Mouse (Mus musculus) hindbrain, embryonic 16.5 days (tissue): ENCODE data around the gene Usp35. TPM values are rescaled to one million over a fixed set of nuclear protein-coding genes. Genes with fewer than 3 reads are reported as not detected.

Experiments
- ATAC-seq: fragments of 200-750 bp; cut with Nextera tagmentation; 2 replicates; pipeline ENCODE4 v1.8.0; 2017; ENCODE audit warnings: moderate TSS enrichment, moderate library complexity
- H3K27ac ChIP-seq: fragments of 300-500 bp; sonication (generic); 2 replicates; pipeline ENCODE4 v1.5.1; 2014; ENCODE audit warnings: low read depth, mild to moderate bottlenecking, control low read depth, low read length, moderate library complexity
- H3K27me3 ChIP-seq: fragments of 300-500 bp; sonication (generic); replicated peaks from 2 replicates; pipeline ENCODE4 v1.6.1; 2014; ENCODE audit warnings: low read length; ENCODE audit not compliant: control insufficient read depth, insufficient read depth
- H3K36me3 ChIP-seq: fragments of 300-500 bp; sonication (generic); 2 replicates; pipeline ENCODE4 v1.6.1; 2014; ENCODE audit warnings: mild to moderate bottlenecking, low read length, moderate library complexity, mixed read lengths; ENCODE audit not compliant: control insufficient read depth, insufficient read depth
- H3K4me1 ChIP-seq: fragments of 300-500 bp; sonication (generic); 2 replicates; pipeline ENCODE4 v1.6.1; 2014; ENCODE audit warnings: low read depth, low read length; ENCODE audit not compliant: control insufficient read depth, insufficient read depth
- H3K4me2 ChIP-seq: fragments of 300-500 bp; sonication (generic); 2 replicates; pipeline ENCODE4 v1.6.1; 2014; ENCODE audit warnings: mild to moderate bottlenecking, low read length, control low read depth, moderate library complexity
- H3K4me3 ChIP-seq: fragments of 300-500 bp; sonication (generic); 2 replicates; pipeline ENCODE4 v1.5.1; 2014; ENCODE audit warnings: mild to moderate bottlenecking, low read length, control low read depth, moderate library complexity
- H3K9ac ChIP-seq: fragments of 300-500 bp; sonication (generic); 2 replicates; pipeline ENCODE4 v1.6.1; 2014; ENCODE audit warnings: low read depth, mild to moderate bottlenecking, control low read depth, low read length, moderate library complexity
- H3K9me3 ChIP-seq: fragments of 300-500 bp; sonication (generic); 2 replicates; pipeline ENCODE4 v1.6.1; 2014; ENCODE audit warnings: mild to moderate bottlenecking, low read length, moderate library complexity; ENCODE audit not compliant: control insufficient read depth
- WGBS: fragments of 180-500 bp; shearing (Covaris S2); extraction: QIAGEN DNeasy Blood & Tissue Kit; methylation state at CpG from one replicate; pipeline ENCODE4 v1.1.7; 2014; 5-methylcytosine and 5-hydroxymethylcytosine counted together
- polyA plus RNA-seq: library from polyadenylated mRNA; unstranded; fragments of >200 nt; fragmentation: Nextera tagmentation; extraction: Ambion mirVana; gene quantifications from 2 replicates; pipeline ENCODE4 v1.2.1, GENCODE M21; 2015

The Usp35 gene
- polyA plus RNA-seq, 1 experiment from 2014 or later, result 3.0 TPM

DNA sequence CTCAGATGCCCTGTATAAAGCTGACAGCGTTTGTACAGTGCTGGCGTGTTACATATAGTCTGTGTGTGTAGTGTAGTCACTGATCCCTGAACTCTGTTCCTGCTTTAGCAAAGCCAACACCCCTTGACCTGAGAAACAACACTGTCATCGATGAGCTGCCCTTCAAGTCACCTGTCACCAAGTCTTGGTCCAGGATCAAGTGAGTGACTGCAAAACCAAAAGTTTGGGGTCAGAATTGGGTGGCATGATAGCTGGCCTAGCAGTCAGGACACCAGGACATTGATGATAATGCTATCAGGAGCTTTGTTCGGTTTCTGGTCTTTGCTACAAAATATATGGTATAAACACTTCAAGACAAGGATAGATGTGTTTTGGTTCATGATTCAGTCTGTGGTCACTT, 29.6 kb downstream of the Usp35 start:
- WGBS, result 90% methylated on average over 4 of the region's 4 CpGs
- no peaks in the 10 kb centered on the region for H3K4me1 ChIP-seq
- no peaks in the 10 kb centered on the region for H3K9me3 ChIP-seq
- no peak for ATAC-seq
- no peak overlapping the region for H3K4me2 ChIP-seq
- no peak overlapping the region for H3K4me3 ChIP-seq
- H3K27me3 ChIP-seq, result no peaks in the 10 kb centered on the region
- peaks cover 15% of the 10 kb centered on the region for H3K36me3 ChIP-seq
- H3K27ac ChIP-seq, result no peak overlapping the region
- no peak overlapping the region for H3K9ac ChIP-seq

- WGBS, result 85% methylated on average over 8 of the region's 8 CpGs
- H3K27ac ChIP-seq, result no peak overlapping the region
Observed at GRCm38 (mm10) chr7:97301321-97301720, 30.5 kb downstream of the Usp35 start.

DNA sequence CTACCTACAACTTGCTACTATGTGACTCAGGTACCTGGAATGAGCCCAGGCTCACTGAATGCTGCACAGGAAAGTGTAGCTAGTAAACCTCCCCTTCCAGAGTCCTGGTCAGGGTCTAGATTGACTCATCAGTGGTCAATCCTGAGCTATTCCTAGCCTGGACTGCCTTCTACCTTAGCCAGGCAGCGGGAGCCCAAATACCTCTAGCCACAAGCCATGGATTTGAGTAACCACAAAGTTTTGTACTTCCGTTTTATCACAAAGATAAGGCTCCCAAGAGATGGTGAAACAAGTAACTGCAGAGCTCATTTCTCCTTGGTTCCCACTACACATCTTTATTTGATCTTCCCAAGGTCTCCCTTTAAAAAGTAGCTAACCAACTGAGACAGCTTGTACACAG, 30.9 kb downstream of the Usp35 start:
- Histone ChIP-seq H3K36me3 (peaks cover 15% of the 10 kb centered on the region), H3K27me3 (no peaks in the 10 kb centered on the region), H3K9me3 (no peaks in the 10 kb centered on the region), H3K4me3 (no peak overlapping the region), H3K4me2 (no peak overlapping the region), H3K4me1 (no peaks in the 10 kb centered on the region), H3K27ac (no peak overlapping the region), H3K9ac (no peak overlapping the region)
- WGBS, result 93% methylated on average over 2 of the region's 2 CpGs
- ATAC-seq, result no peak

More at GRCm38 (mm10) chr7:97301321-97301720, 30.5 kb downstream of the Usp35 start:
- no peak for ATAC-seq
- H3K9me3 ChIP-seq, result no peaks in the 10 kb centered on the region
- H3K36me3 ChIP-seq, result peaks cover 15% of the 10 kb centered on the region
- no peak overlapping the region for H3K4me3 ChIP-seq
- no peak overlapping the region for H3K4me2 ChIP-seq
- no peaks in the 10 kb centered on the region for H3K27me3 ChIP-seq
- no peaks in the 10 kb centered on the region for H3K4me1 ChIP-seq
- no peak overlapping the region for H3K9ac ChIP-seq

DNA sequence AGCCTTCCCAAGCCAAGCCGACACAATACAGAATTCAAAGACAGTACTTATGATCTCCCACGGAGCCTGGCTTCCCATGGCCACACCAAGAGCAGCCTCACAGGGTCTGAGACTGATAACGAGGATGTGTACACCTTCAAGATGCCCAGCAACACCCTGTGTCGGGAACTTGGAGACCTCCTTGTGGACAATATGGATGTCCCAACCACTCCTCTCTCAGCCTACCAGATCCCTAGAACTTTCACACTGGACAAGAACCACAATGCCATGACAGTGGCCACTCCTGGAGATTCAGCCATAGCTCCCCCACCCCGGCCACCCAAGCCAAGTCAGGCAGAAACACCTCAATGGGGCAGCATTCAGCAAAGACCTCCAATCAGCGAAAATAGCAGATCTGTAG, 32.9 kb downstream of the Usp35 start:
- 84% methylated on average over 6 of the region's 6 CpGs for WGBS
- H3K27ac ChIP-seq, result no peak overlapping the region
- no peak overlapping the region for H3K9ac ChIP-seq
- no peak overlapping the region for H3K4me2 ChIP-seq
- H3K4me3 ChIP-seq, result no peak overlapping the region
- H3K36me3 ChIP-seq, result peaks cover 9% of the 10 kb centered on the region
- no peaks in the 10 kb centered on the region for H3K9me3 ChIP-seq
- ATAC-seq, result no peak
- H3K27me3 ChIP-seq, result no peaks in the 10 kb centered on the region
- no peaks in the 10 kb centered on the region for H3K4me1 ChIP-seq

DNA sequence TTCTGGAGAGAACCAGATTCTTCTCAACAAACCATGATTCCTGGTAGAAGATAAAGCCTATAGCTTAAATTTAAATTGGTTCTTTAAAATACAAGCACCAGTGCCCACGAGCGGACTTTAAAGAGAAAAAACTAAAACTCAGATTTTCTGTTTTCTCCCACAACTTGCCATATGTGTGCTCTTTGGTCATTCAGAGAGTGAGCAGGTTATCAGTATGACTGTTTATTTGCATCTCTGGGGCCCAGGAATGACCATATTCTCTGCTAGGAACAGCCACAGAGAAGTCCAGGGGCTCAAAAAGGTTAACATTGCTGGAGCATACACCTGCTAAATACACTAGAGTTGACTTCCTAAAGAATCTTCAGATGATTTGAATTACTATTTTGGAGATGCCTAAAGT, 33.5 kb downstream of the Usp35 start:
- 95% methylated on average over 2 of the region's 2 CpGs for WGBS
- no peaks in the 10 kb centered on the region for H3K4me1 ChIP-seq
- ATAC-seq, result no peak

DNA sequence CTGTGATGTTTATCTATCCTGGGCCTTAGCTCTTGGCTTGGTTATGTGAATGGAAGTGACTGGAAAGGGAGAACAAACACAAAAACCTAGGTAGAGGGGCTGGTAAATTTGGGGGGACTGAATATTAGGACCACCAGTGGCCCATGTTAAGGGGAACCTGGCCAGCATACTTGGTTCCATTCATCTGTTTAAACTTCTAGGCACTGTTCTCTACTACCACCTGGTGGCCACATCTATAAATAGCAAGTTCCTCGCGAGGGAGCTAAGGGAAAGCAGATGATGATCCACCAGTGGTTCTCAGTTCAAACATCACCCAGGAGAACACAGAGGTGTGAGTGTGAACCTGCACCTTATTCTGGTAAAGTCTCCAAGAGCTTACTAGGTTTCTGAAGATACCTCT, 34.4 kb downstream of the Usp35 start:
- peak; percentile 65 for ATAC-seq
- Histone ChIP-seq H3K9ac (no peak overlapping the region), H3K9me3 (no peaks in the 10 kb centered on the region), H3K4me2 (no peak overlapping the region), H3K4me1 (no peaks in the 10 kb centered on the region), H3K27ac (no peak overlapping the region), H3K4me3 (no peak overlapping the region), H3K27me3 (no peaks in the 10 kb centered on the region), H3K36me3 (peaks cover 4% of the 10 kb centered on the region)
- 6% methylated on average over 2 of the region's 2 CpGs for WGBS

More for the DNA sequence above, 33.5 kb downstream of the Usp35 start:
- no peaks in the 10 kb centered on the region for H3K9me3 ChIP-seq
- H3K4me3 ChIP-seq, result no peak overlapping the region
- no peak overlapping the region for H3K4me2 ChIP-seq
- no peaks in the 10 kb centered on the region for H3K27me3 ChIP-seq
- no peak overlapping the region for H3K27ac ChIP-seq
- no peak overlapping the region; the same call in 1 of the 2 replicates for H3K9ac ChIP-seq
- H3K36me3 ChIP-seq, result peaks cover 4% of the 10 kb centered on the region

DNA sequence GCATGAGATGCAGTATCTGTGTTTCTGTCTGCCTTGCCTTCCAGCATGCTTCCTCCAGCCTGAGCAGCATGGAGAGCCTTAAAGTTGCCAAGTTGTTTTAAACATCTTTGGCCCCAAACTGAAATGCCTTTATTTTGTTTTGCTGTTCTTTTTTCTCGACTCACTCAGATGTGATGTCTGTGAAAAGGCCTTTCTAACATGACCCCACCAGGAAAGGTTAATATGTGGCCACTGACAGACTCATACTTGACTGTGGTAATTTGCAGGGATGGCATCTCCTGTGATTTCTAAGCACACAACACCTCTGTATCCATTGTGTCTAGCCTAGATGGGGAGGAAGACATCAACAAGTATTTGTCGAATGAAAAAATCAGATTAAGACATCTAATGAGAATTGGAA, 34.8 kb downstream of the Usp35 start:
- Histone ChIP-seq H3K27me3 (no peaks in the 10 kb centered on the region), H3K27ac (no peak overlapping the region), H3K4me1 (no peaks in the 10 kb centered on the region), H3K9ac (no peak overlapping the region), H3K4me2 (no peak overlapping the region), H3K4me3 (no peak overlapping the region), H3K36me3 (peaks cover 4% of the 10 kb centered on the region), H3K9me3 (no peaks in the 10 kb centered on the region)
- 53% methylated on average over 2 of the region's 2 CpGs for WGBS
- ATAC-seq, result no peak

DNA sequence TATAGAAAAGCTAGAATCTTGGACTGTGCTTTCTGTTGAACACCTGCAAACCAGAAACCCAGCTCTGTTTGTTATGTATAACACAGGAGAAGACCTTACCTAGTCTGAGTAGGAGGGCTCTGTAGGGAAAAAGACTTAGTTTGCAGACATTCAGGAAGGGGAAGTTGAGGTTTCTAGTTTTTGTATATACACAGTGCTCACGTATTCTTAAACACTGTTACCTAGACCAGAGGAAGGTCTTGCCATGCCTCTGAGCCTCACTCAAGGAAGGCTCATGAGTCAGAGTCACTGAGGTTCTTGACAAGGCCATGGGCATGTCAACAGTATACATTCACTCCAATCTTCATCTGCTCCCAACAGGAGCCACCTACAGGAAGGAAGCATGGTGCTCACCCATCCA, 60.8 kb downstream of the Usp35 start:
- Histone ChIP-seq H3K4me2 (no peak overlapping the region), H3K9ac (no peak overlapping the region), H3K27me3 (no peaks in the 10 kb centered on the region), H3K27ac (no peak overlapping the region), H3K9me3 (no peaks in the 10 kb centered on the region), H3K4me1 (no peaks in the 10 kb centered on the region), H3K4me3 (no peak overlapping the region), H3K36me3 (peaks cover 4% of the 10 kb centered on the region; the same call in 1 of the 2 replicates)
- ATAC-seq, result no peak
- WGBS, result 92% methylated on average over 1 of the region's 1 CpGs

DNA sequence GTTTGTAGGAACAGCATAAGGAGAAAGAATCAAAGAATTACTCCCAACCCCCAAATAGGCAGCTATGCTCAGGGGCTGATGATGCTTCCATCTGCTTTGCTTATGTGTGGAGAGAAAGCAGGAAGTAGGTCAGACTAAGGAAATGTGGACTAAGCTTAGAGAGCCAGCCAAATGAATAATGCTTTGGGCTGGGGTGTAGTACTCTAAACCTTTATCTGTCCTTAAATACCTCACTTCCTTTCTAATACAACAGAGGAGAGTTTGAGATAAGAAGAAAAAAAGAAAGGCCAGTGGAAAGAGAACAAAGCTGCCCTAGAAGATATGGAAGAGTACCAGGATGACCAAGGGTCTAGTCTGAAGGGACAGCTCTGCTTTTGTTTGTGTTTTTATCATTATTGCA, 61.5 kb downstream of the Usp35 start:
- H3K4me3 ChIP-seq, result no peak overlapping the region

DNA sequence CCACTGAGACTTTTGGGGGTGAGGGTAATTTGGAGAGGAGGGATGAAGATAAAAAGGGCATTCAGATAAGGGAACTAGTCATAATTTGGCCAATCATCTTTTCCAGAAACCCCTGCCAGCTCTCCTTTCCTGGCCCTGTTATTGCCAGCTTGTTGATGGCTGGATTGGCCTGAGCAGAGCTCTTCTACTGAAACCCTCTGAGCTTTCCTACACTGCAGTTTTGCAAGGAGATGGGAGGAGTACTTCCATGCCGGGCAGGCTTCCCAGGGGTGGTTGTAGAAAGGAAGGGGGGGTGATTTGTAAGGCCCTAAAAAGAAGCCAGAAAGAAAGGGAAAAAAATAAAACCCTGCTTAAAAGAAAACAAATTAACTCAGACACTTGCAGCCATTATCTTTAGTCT, 69.3 kb downstream of the Usp35 start:
- H3K27me3 ChIP-seq, result no peaks in the 10 kb centered on the region
- no peaks in the 10 kb centered on the region for H3K36me3 ChIP-seq
- H3K27ac ChIP-seq, result no peak overlapping the region
- no peak overlapping the region for H3K4me2 ChIP-seq
- H3K4me1 ChIP-seq, result no peaks in the 10 kb centered on the region
- no peak overlapping the region for H3K4me3 ChIP-seq
- H3K9ac ChIP-seq, result no peak overlapping the region
- ATAC-seq, result no peak
- H3K9me3 ChIP-seq, result no peaks in the 10 kb centered on the region
- WGBS, result 63% methylated on average over 1 of the region's 1 CpGs

More for the DNA sequence above, 61.5 kb downstream of the Usp35 start:
- no peaks in the 10 kb centered on the region for H3K4me1 ChIP-seq
- no peak overlapping the region for H3K27ac ChIP-seq
- H3K9me3 ChIP-seq, result no peaks in the 10 kb centered on the region
- H3K36me3 ChIP-seq, result peaks cover 4% of the 10 kb centered on the region; the same call in 1 of the 2 replicates
- no peak overlapping the region for H3K9ac ChIP-seq
- no peak for ATAC-seq
- H3K27me3 ChIP-seq, result no peaks in the 10 kb centered on the region
- H3K4me2 ChIP-seq, result no peak overlapping the region
